Mouse (Mus musculus) lung, adult 2 months (tissue): ENCODE measurements around the gene Olfr1098. TPM values are rescaled to one million over a fixed set of nuclear protein-coding genes. Genes with fewer than 3 reads are reported as not detected.

ENCODE experiments used
- DNase-seq: peaks from one replicate; pipeline ENCODE4 v3.0.0; 2022
- H3K4me1 ChIP-seq: fragments of 200-500 bp; 2 replicates; pipeline ENCODE4 v1.6.1; 2011; ENCODE audit warnings: low read length; ENCODE audit not compliant: control insufficient read depth, insufficient read depth
- H3K4me3 ChIP-seq: fragments of 200-500 bp; replicated peaks from 2 replicates; pipeline ENCODE3; 2011; ENCODE audit warnings: low read depth, mild to moderate bottlenecking, control low read depth, low read length; ENCODE audit errors: extremely low read depth
- CTCF ChIP-seq: fragments of 200-500 bp; IDR thresholded peaks from 2 replicates; pipeline ENCODE4 v1.5.1; 2011; ENCODE audit warnings: mild to moderate bottlenecking, low read length, control low read depth; ENCODE audit not compliant: insufficient read depth
- POLR2A ChIP-seq: fragments of 200-500 bp; IDR thresholded peaks from 2 replicates; pipeline ENCODE4 v1.6.1; 2011; ENCODE audit warnings: low read depth, mild to moderate bottlenecking, control low read depth, low read length, borderline replicate concordance; ENCODE audit errors: extremely low read depth
- WGBS: fragments of 180-500 bp; shearing (Covaris S2); methylation state at CpG from one replicate; pipeline ENCODE4 v1.1.7; 2018; 5-methylcytosine and 5-hydroxymethylcytosine counted together
- polyA plus RNA-seq: library from polyadenylated mRNA; depleted of rRNA; stranded (reverse); fragments of >200 nt; gene quantifications from 2 replicates; pipeline ENCODE4 v1.2.3, GENCODE M21; 2012; rRNA removed

The Olfr1098 gene
- not detected in 2 replicates for polyA plus RNA-seq

GRCm38 (mm10) chr2:86924445-86924844, at the start of gene Olfr1098:
TSS of gene Olfr1098 (minus strand) at chr2:86924545.
- no peaks in the 10 kb centered on the region for H3K4me1 ChIP-seq
- WGBS = 74% methylated on average over 1 of the region's 1 CpGs
- no peak for TF ChIP-seq POLR2A
- TF ChIP-seq CTCF = no peak
- no peak within 1 kb of the TSS for H3K4me3 ChIP-seq
- no peak for DNase-seq

- WGBS = 66% methylated on average over 1 of the region's 1 CpGs
Measured at GRCm38 (mm10) chr2:86960593-86960992, 36.2 kb upstream of the Olfr1098 start, which contains the start of gene Olfr1099. TSS of gene Olfr1099 (minus strand) at chr2:86960693.

GRCm38 (mm10) chr2:86926557-86926956, 2.2 kb upstream of the Olfr1098 start:
- no peaks in the 10 kb centered on the region for H3K4me1 ChIP-seq
- TF ChIP-seq CTCF (no peak), POLR2A (no peak)
- H3K4me3 ChIP-seq = no peak overlapping the region
- no peak for DNase-seq

More at GRCm38 (mm10) chr2:86960593-86960992, 36.2 kb upstream of the Olfr1098 start, which contains the start of gene Olfr1099:
- Histone ChIP-seq H3K4me3 (no peak within 1 kb of the TSS), H3K4me1 (no peaks in the 10 kb centered on the region)
- DNase-seq = no peak
- TF ChIP-seq POLR2A = no peak
- no peak for TF ChIP-seq CTCF

- Histone ChIP-seq H3K4me1 (no peaks in the 10 kb centered on the region), H3K4me3 (no peak overlapping the region)
- DNase-seq = no peak
- 75% methylated on average over 2 of the region's 2 CpGs for WGBS
- TF ChIP-seq CTCF (no peak), POLR2A (no peak)
Measured at GRCm38 (mm10) chr2:86905647-86906046, 18.7 kb downstream of the Olfr1098 start.

- no peak for TF ChIP-seq CTCF
- Histone ChIP-seq H3K4me1 (no peaks in the 10 kb centered on the region), H3K4me3 (no peak within 1 kb of the TSS)
- no peak for DNase-seq
- WGBS = 82% methylated on average over 1 of the region's 1 CpGs
Measured at GRCm38 (mm10) chr2:86892116-86892515, 32.2 kb downstream of the Olfr1098 start, which contains the start of gene Olfr1097. TSS of gene Olfr1097 (minus strand) at chr2:86892216.

GRCm38 (mm10) chr2:86874702-86875101, 49.6 kb downstream of the Olfr1098 start, which contains the start of gene Gm13723:
TSS of gene Gm13723 (minus strand) at chr2:86874802.
- DNase-seq = no peak
- no peaks in the 10 kb centered on the region for H3K4me1 ChIP-seq
- WGBS = 39% methylated on average over 1 of the region's 1 CpGs
- TF ChIP-seq CTCF (no peak), POLR2A (no peak)
- no peak within 1 kb of the TSS for H3K4me3 ChIP-seq

Other genes starting within 250 kb of the Olfr1098 start
- not detected in 2 replicates for gene Olfr1086, start 244.5 kb downstream of the Olfr1098 start, polyA plus RNA-seq
- gene Olfr1087, start 226.2 kb downstream of the Olfr1098 start, polyA plus RNA-seq = not detected in 2 replicates
- gene Olfr1089, start 190.8 kb downstream of the Olfr1098 start, polyA plus RNA-seq = not detected in 2 replicates
- gene Olfr1090, start 165.6 kb downstream of the Olfr1098 start, polyA plus RNA-seq = not detected in 2 replicates
- gene Olfr1093, start 142.1 kb downstream of the Olfr1098 start, polyA plus RNA-seq = not detected in 2 replicates
- gene Olfr141, start 114.5 kb downstream of the Olfr1098 start, polyA plus RNA-seq = not detected in 2 replicates
- not detected in 2 replicates for gene Olfr1094, start 99.9 kb downstream of the Olfr1098 start, polyA plus RNA-seq
- gene Olfr1095, start 72.8 kb downstream of the Olfr1098 start, polyA plus RNA-seq = not detected in 2 replicates
- gene Gm13723, start 49.7 kb downstream of the Olfr1098 start, polyA plus RNA-seq = not detected in 2 replicates
- gene Olfr1097, start 32.3 kb downstream of the Olfr1098 start, polyA plus RNA-seq = not detected in 2 replicates
- not detected in 2 replicates for gene Olfr1099, start 36.1 kb upstream of the Olfr1098 start, polyA plus RNA-seq
- not detected in 2 replicates for gene Olfr1100, start 55.4 kb upstream of the Olfr1098 start, polyA plus RNA-seq
- gene Olfr1101, start 66.7 kb upstream of the Olfr1098 start, polyA plus RNA-seq = not detected in 2 replicates
- gene Olfr1102, start 73.9 kb upstream of the Olfr1098 start, polyA plus RNA-seq = not detected in 2 replicates
- gene Olfr1104, start 102.5 kb upstream of the Olfr1098 start, polyA plus RNA-seq = not detected in 2 replicates
- gene Olfr1105, start 112.0 kb upstream of the Olfr1098 start, polyA plus RNA-seq = not detected in 2 replicates
- gene Olfr1106, start 127.7 kb upstream of the Olfr1098 start, polyA plus RNA-seq = not detected in 2 replicates
- not detected in 2 replicates for gene Olfr1107, start 151.3 kb upstream of the Olfr1098 start, polyA plus RNA-seq
- gene Olfr1109, start 171.5 kb upstream of the Olfr1098 start, polyA plus RNA-seq = not detected in 2 replicates
- not detected in 2 replicates for gene Olfr259, start 190.0 kb upstream of the Olfr1098 start, polyA plus RNA-seq
- not detected in 2 replicates for gene Olfr1110, start 215.8 kb upstream of the Olfr1098 start, polyA plus RNA-seq
- not detected in 2 replicates for gene Olfr1111, start 228.1 kb upstream of the Olfr1098 start, polyA plus RNA-seq